Mouse (Mus musculus): ENCODE data around the gene Trub2. TPM values are rescaled to one million over a fixed set of nuclear protein-coding genes. Genes with fewer than 3 reads are reported as not detected.

The Trub2 gene
- polyA plus RNA-seq, 1 experiment = 52.4 TPM

DNA sequence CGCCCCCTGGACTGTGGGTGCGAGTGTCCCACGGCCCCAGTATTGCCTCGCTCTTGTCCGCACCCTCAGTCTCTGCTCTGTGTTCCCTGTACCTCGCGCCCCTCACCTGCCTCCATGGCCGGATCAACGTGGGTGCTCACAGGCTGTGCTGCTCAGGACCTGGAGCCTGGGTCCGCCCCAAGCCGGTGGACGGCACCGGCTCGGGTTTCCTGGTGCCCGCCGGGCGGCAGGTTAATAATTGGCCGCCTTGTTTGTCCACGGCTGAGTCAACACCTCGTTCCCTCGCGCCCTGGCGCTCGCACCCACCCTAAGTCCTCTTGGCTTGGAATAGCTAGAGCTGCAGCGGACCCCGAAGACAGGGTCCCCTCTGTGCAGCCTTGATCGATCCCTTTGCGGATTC is 36.8 kb downstream of the Trub2 start, which contains the start of gene Gm13420:
Gm13420 (minus strand) TSS at position 189 of the 400 bp plus-strand sequence.
- no peak for TF ChIP-seq EP300 (IDR thresholded peaks at IDR 0.05; ENCODE audit: insufficient read depth, low read depth, low read length)
- no peak for TF ChIP-seq CTCF (IDR thresholded peaks at IDR 0.05; ENCODE audit: low read depth, low read length)
- no peak for TF ChIP-seq POLR2A (IDR thresholded peaks at IDR 0.05; ENCODE audit: insufficient read depth, low read length)
- H3K4me1 ChIP-seq (ENCODE audit: control insufficient read depth, insufficient read depth, low read length) = peaks cover 2% of the 10 kb centered on the region
- peaks cover 5% of the 10 kb centered on the region; the same call in 1 of the 2 replicates for H3K9me3 ChIP-seq (replicated peaks; ENCODE audit: control insufficient read depth, insufficient read depth, low read length, poor library complexity, severe bottlenecking)
- peak within 1 kb of the TSS; percentile 49 for H3K9ac ChIP-seq (ENCODE audit: low read depth, poor library complexity, severe bottlenecking)
- H3K36me3 ChIP-seq (ENCODE audit: control insufficient read depth, insufficient read depth, low read length, poor library complexity, severe bottlenecking) = no peaks in the 10 kb centered on the region
- H3K27ac ChIP-seq (ENCODE audit: insufficient read depth, low read length) = no peak within 1 kb of the TSS
- H3K27me3 ChIP-seq (ENCODE audit: control insufficient read depth, insufficient read depth, low read length, poor library complexity, severe bottlenecking) = no peaks in the 10 kb centered on the region
- peak within 1 kb of the TSS; percentile 37 for H3K4me3 ChIP-seq (ENCODE audit: low read depth, low read length)

DNA sequence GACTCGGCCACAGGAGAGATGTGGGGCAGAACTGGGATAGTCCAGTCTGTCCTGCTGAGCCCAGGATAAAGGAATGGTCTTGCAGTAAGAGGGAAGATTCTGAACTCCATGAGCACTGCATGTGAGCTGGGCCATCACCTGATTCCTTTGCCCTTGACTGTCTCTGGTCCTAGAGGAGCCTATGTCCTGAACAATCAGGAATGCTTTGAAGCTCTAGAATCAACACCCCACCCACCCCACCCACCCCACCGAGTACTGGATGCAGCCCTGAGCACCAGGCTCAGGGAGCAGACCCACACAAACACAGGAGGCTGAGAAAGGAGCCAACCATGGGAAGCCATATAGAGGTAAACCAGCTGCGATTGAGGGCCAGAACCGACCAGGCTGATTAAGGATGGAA is 39.8 kb downstream of the Trub2 start:
- H3K4me3 ChIP-seq (ENCODE audit: low read depth, low read length) = no peak overlapping the region
- H3K36me3 ChIP-seq (ENCODE audit: control insufficient read depth, insufficient read depth, low read length, poor library complexity, severe bottlenecking) = no peaks in the 10 kb centered on the region
- peaks cover 2% of the 10 kb centered on the region for H3K4me1 ChIP-seq (ENCODE audit: control insufficient read depth, insufficient read depth, low read length)
- no peaks in the 10 kb centered on the region for H3K27me3 ChIP-seq (ENCODE audit: control insufficient read depth, insufficient read depth, low read length, poor library complexity, severe bottlenecking)
- no peak overlapping the region for H3K27ac ChIP-seq (ENCODE audit: insufficient read depth, low read length)
- H3K9me3 ChIP-seq (replicated peaks; ENCODE audit: control insufficient read depth, insufficient read depth, low read length, poor library complexity, severe bottlenecking) = peaks cover 5% of the 10 kb centered on the region; the same call in 1 of the 2 replicates
- no peak overlapping the region for H3K9ac ChIP-seq (ENCODE audit: low read depth, poor library complexity, severe bottlenecking)
- no peak for TF ChIP-seq EP300 (IDR thresholded peaks at IDR 0.05; ENCODE audit: insufficient read depth, low read depth, low read length)
- no peak for TF ChIP-seq POLR2A (IDR thresholded peaks at IDR 0.05; ENCODE audit: insufficient read depth, low read length)
- TF ChIP-seq CTCF (IDR thresholded peaks at IDR 0.05; ENCODE audit: low read depth, low read length) = no peak

DNA sequence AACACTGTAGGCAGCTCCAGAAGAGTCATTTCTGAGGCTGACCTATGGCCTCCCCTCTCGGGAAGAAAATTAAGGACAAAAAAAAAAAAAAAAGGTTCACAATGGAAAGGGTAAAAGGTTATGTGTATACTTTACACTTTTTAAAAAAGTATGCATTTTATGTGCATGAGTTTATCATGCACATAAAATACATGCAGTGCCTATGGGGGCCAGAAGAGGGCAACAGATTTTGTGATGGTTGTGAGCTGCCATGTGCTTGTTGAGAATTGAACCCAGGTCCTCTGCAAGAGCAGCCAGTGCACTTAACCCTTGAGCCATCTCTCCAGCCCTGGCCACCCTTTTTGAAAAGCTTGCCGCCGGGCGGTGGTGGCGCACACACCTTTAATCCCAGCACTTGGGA is 40.5 kb downstream of the Trub2 start:
- Histone ChIP-seq H3K4me3 (ENCODE audit: low read depth, low read length) (no peak overlapping the region), H3K27ac (ENCODE audit: insufficient read depth, low read length) (no peak overlapping the region), H3K36me3 (ENCODE audit: control insufficient read depth, insufficient read depth, low read length, poor library complexity, severe bottlenecking) (no peaks in the 10 kb centered on the region), H3K9ac (ENCODE audit: low read depth, poor library complexity, severe bottlenecking) (peak overlapping the region; percentile 64), H3K9me3 (replicated peaks; ENCODE audit: control insufficient read depth, insufficient read depth, low read length, poor library complexity, severe bottlenecking) (peaks cover 5% of the 10 kb centered on the region; the same call in 1 of the 2 replicates), H3K27me3 (ENCODE audit: control insufficient read depth, insufficient read depth, low read length, poor library complexity, severe bottlenecking) (no peaks in the 10 kb centered on the region), H3K4me1 (ENCODE audit: control insufficient read depth, insufficient read depth, low read length) (peaks cover 2% of the 10 kb centered on the region)
- no peak for TF ChIP-seq EP300 (IDR thresholded peaks at IDR 0.05; ENCODE audit: insufficient read depth, low read depth, low read length)
- TF ChIP-seq CTCF (IDR thresholded peaks at IDR 0.05; ENCODE audit: low read depth, low read length) = no peak
- TF ChIP-seq POLR2A (IDR thresholded peaks at IDR 0.05; ENCODE audit: insufficient read depth, low read length) = no peak

DNA sequence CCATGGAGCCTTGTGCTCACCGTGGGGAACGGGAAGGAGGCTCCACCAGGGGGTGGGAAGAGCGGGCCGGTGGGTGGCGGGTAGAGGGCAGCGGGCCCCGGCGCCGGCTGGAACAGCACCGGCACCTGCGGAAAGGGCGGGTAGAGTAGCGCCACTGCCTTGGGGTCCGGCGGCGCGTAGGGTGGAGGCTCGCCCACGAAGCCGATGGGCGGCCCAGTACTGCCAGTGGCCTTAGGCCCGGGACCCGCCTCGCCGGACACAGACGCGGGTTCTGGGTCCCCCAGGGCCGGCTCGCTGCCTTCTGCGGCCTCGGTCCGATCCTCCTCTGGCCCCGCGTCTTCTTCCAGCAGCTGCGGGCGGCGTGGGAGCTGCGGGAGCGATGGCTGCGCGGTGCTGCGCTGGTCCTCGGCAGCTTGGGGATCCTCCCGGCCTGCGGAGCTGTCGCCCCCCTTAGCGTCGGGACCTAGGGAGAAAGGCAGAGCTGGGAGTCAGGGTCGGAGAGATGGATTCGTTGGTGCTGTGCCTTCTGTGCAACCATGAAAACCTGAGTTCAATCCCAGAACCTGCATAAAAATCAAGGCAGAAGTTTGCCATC is 41.0 kb downstream of the Trub2 start:
- Histone ChIP-seq H3K27ac (ENCODE audit: insufficient read depth, low read length) (no peak overlapping the region), H3K9me3 (replicated peaks; ENCODE audit: control insufficient read depth, insufficient read depth, low read length, poor library complexity, severe bottlenecking) (peaks cover under 1% of the 10 kb centered on the region; the same call in 1 of the 2 replicates), H3K4me3 (ENCODE audit: low read depth, low read length) (peak overlapping the region; percentile 58), H3K9ac (ENCODE audit: low read depth, poor library complexity, severe bottlenecking) (peak overlapping the region; percentile 64), H3K36me3 (ENCODE audit: control insufficient read depth, insufficient read depth, low read length, poor library complexity, severe bottlenecking) (no peaks in the 10 kb centered on the region), H3K4me1 (ENCODE audit: control insufficient read depth, insufficient read depth, low read length) (peaks cover 2% of the 10 kb centered on the region), H3K27me3 (ENCODE audit: control insufficient read depth, insufficient read depth, low read length, poor library complexity, severe bottlenecking) (no peaks in the 10 kb centered on the region)
- TF ChIP-seq CTCF (IDR thresholded peaks at IDR 0.05; ENCODE audit: low read depth, low read length) = no peak
- no peak for TF ChIP-seq POLR2A (IDR thresholded peaks at IDR 0.05; ENCODE audit: insufficient read depth, low read length)
- TF ChIP-seq EP300 (IDR thresholded peaks at IDR 0.05; ENCODE audit: insufficient read depth, low read depth, low read length) = no peak

DNA sequence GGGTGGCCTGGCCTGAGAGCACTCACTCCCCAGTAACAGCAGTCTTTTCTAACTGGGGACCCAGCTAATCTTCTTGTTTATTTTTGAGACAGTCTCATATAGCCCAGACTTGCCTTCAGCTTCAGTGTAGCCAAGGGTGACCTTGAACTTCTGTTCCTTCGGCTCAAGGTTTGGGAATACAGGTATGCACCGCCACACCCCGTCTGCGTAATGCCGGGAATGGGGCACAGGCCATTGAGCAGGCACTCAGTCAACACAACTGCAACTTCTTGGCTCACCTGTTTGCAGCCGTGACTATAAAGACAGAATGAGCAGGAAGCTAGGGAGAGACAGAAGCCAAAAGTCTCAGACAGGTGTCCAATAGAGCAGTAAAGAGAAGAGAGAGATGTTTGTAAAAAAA is 44.0 kb downstream of the Trub2 start:
- TF ChIP-seq CTCF (IDR thresholded peaks at IDR 0.05; ENCODE audit: low read depth, low read length) (no peak), EP300 (IDR thresholded peaks at IDR 0.05; ENCODE audit: insufficient read depth, low read depth, low read length) (peak; percentile 81; the same call in 1 of the 2 replicates)
- H3K9ac ChIP-seq (ENCODE audit: low read depth, poor library complexity, severe bottlenecking) = no peak overlapping the region
- 0 out of 2 replicates have a peak overlapping the region, but pooled peaks have one; percentile 5 for H3K27ac ChIP-seq (ENCODE audit: insufficient read depth, low read length)
- H3K4me1 ChIP-seq (ENCODE audit: control insufficient read depth, insufficient read depth, low read length) = peaks cover 2% of the 10 kb centered on the region
- no peak overlapping the region for H3K4me3 ChIP-seq (ENCODE audit: low read depth, low read length)
- no peaks in the 10 kb centered on the region for H3K27me3 ChIP-seq (ENCODE audit: control insufficient read depth, insufficient read depth, low read length, poor library complexity, severe bottlenecking)
- no peaks in the 10 kb centered on the region for H3K36me3 ChIP-seq (ENCODE audit: control insufficient read depth, insufficient read depth, low read length, poor library complexity, severe bottlenecking)
- no peaks in the 10 kb centered on the region for H3K9me3 ChIP-seq (replicated peaks; ENCODE audit: control insufficient read depth, insufficient read depth, low read length, poor library complexity, severe bottlenecking)

DNA sequence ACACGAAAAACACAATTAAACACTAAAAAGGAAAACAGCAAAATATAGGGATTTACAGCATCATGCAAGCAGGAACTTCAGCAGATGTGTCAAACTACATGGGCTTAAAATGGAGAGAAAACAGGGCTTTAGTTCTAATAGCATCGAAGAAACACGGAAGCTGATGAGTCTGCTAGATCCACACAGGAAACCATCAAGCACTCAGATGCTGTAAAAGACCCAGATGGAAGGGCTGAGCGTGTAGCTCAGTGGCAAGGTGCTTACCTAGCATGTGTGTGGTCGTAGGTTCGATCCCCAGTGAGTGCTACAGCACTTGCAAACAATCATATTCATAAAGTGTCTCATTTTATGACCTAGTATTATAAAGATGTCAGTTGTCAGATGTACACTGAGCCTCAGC is 47.1 kb downstream of the Trub2 start:
- Histone ChIP-seq H3K9ac (ENCODE audit: low read depth, poor library complexity, severe bottlenecking) (no peak overlapping the region), H3K36me3 (ENCODE audit: control insufficient read depth, insufficient read depth, low read length, poor library complexity, severe bottlenecking) (peaks cover 3% of the 10 kb centered on the region; the same call in 1 of the 2 replicates), H3K9me3 (replicated peaks; ENCODE audit: control insufficient read depth, insufficient read depth, low read length, poor library complexity, severe bottlenecking) (no peaks in the 10 kb centered on the region), H3K27me3 (ENCODE audit: control insufficient read depth, insufficient read depth, low read length, poor library complexity, severe bottlenecking) (no peaks in the 10 kb centered on the region), H3K4me3 (ENCODE audit: low read depth, low read length) (no peak overlapping the region), H3K4me1 (ENCODE audit: control insufficient read depth, insufficient read depth, low read length) (no peaks in the 10 kb centered on the region), H3K27ac (ENCODE audit: insufficient read depth, low read length) (no peak overlapping the region)
- TF ChIP-seq POLR2A (IDR thresholded peaks at IDR 0.05; ENCODE audit: insufficient read depth, low read length) (no peak), CTCF (IDR thresholded peaks at IDR 0.05; ENCODE audit: low read depth, low read length) (no peak), EP300 (IDR thresholded peaks at IDR 0.05; ENCODE audit: insufficient read depth, low read depth, low read length) (no peak)
